Mouse (Mus musculus): ENCODE results near the gene Srek1.
A peak's percentile ranks its signal among the peaks of the same experiment; 100 is the strongest.

DNA sequence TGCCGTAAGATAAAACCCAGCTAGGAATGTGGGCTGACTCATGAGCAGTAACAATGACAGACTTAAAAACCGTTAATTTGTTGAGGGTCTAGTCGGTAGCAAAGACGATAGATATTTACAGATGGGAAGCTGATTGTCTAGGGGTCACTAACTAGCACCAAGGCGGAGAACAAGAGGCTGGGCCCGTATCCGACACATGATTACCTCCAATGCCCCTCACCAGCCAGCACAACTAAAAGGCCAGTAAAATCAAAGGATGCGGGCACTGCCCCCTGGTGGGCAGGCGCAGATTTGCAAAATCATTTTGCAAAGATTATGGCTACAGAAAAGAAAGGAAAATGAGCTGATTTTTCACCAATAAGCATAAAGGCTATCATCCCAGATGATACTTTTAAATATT lies 78.2 kb downstream of the Srek1 start:
- TF ChIP-seq CTCF (IDR thresholded peaks at IDR 0.05) (peak; percentile 72), EP300 (IDR thresholded peaks at IDR 0.05) (no peak)
